Mouse (Mus musculus) ovary, postnatal 10 days (tissue): ENCODE results near the gene Neurog1.

Source experiments
- DNase-seq: peaks from one replicate; pipeline ENCODE4 v3.0.0; 2022; ENCODE audit warnings: low spot score

Gene Neurog1

DNA sequence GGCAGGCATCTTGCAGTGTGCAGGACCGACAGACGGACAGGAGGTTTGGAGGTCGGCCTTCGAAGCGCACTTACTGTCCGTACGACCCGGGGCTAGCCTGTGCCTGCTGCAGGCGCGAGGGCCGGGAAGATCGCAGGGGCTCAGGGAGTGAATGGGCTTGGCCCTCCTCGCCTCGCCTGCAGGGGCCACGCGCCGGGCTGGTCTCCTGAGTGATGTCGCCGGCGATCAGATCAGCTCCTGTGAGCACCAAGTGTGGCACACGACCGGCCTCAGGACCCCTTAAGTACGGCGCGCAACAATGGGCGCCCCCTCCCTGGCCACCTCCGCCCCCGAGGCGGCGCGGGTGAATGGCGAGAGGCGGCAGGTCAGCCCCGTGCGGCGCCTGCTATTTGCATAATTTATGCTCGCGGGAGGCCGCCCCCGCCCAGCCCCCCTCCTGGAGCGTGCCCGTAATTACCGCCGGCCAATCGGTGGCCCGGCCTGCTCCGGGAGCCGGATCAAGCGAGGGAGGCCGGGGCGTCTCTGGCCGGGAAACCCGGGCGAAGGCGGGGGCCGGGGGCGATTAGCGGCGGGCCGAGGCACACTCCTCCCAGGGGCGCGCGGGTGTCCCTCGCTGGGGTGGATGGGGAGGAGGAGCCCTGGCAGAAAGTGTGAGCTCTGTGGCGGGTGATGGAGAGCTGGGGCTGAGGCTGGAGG lies at the start of gene Neurog1:
TSS of gene Neurog1 (minus strand) at position 240 of the 696 bp plus-strand sequence.
- no peak for DNase-seq

DNA sequence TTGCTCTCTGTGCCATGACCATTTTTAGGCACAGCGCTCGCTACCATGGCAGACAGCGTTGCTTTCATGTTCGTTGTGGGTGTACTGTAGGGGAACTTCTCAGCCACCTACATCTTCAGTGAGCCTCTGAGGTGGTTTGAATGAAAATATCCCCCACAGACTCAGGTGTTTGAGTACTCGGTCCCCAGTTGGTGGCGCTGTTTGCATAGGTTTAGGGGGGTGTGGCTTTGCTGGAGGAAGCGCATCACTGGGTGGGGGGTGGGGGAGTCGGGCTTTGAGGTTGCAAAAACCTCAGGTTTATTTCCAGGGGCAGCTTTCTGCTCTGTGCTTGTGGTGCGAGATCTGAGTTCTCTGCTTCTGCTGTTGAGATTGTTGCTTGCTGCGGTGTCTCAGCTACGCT lies 47.4 kb upstream of the Neurog1 start:
- no peak for DNase-seq

GRCm38 (mm10) chr13:56296659-56297020 lies 44.7 kb upstream of the Neurog1 start:
- no peak for DNase-seq

GRCm38 (mm10) chr13:56295943-56296658 lies 44.1 kb upstream of the Neurog1 start, which contains the start of gene Cxcl14:
Gene Cxcl14, minus strand, starts transcription at chr13:56296551.
- no peak for DNase-seq

DNA sequence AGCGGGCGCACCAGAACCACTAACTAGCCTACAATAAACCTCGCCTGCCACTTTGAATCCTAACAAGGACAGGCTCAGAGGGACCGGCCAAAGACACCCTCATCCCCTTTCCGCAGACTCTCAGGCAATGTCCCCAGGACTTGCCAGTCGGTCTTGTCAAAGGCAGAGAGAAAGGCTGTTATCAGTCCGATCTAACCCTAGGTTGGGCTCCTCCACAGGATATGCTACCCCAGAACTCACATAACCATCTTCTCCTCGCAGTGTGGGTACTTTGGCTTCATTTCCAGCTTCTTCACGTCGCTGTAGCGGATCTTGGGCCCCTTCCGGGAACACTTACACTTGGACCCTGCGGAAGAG lies 43.6 kb upstream of the Neurog1 start:
- DNase-seq: no peak

DNA sequence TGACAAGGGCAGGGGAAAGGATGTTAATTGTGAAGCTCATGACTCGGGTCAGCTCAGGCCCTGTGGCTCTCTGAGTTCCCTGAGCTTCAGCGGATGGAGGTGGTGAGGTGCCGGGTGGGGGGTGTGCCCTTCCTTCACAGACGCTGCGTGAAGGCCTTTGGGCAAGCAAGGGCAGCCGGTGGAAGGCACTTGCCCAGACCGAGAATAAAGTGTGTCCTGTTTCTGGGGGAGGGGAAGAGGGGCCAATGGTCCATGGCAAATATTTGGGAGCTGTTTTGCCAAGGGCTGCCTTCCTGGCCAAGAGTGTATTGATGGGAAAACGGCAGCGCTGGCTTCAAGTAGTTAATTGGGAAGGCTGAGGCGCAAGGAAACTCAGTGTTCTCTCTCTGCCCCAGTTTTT lies 42.9 kb upstream of the Neurog1 start:
- no peak for DNase-seq

DNA sequence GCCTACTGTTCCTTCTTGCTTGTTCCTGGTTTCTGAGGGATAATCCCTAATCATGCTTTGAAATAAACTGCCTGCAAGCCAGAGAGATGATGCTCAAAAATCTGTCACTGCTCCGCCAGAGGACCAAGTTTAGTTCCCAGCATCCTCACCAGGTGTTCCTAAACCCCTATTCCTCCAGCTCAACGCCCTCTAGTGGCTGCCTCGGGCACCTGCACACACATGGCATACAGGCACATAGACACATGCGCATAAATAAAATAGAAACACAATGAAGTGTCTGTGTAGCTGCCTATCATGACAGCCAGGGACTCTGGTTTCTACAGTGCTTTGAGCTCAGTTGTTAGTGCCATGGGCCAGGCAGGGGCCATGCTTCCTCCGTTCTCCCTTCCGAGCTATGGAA lies 38.0 kb upstream of the Neurog1 start:
- DNase-seq: no peak

DNA sequence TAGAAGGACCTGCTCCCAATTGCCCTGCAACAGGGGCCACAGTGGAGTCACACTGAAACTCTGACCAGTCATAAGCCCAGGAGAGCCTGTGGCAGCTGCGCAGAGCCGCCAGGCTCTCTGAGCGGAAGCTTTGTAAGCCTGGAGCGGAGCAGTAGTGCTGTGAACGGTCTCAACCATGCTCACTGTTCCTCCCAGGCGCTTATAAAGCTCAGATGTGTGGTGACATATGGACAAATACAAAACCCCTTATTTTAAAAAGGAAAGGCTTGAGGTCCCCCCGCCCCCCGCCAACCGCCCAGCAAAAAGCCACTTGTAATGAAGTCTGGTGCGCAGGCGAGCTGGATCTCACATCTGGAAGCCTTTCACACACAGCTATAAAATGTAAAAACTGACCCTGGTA lies 37.3 kb upstream of the Neurog1 start:
- no peak for DNase-seq

DNA sequence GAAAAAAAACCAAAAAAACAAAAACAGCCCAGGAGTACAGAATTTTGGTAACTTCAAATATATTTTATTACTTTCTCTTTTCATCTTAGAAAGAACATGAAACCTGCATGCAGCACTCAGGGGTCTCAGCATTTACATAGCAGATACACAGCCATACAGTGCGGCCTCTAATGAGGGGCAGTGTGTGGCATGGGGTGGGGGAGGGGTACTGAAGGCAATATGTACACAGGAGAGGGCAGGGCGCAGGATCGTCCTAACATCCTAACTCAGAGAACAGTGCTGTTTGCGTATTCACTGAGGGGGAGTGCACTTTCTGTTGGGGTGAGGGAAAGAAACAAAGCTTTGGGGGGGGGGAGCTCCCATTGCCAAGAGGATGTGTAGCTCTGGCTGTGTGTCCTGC lies 36.6 kb upstream of the Neurog1 start:
- no peak for DNase-seq

GRCm38 (mm10) chr13:56287091-56287490 lies 35.1 kb upstream of the Neurog1 start:
- no peak for DNase-seq

DNA sequence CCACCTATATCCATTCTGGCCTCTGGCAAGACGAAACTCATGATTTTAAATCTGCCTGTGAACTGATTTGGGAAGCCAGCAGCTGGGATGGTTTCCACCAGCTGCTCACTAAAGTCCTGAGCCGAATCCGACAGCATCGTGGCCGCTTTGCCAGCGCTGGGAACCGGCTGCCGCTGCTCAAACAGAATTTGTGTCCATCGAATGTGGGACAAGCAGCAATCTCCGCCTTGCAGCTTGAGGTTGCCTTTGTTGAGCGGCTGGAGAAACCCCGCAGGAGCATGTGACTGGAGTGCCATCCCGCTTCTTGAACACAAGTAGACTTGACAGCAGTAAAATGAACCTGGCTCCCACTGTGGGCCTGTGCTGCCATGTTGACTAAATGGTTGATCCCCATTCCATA lies 31.4 kb upstream of the Neurog1 start:
- DNase-seq: no peak

GRCm38 (mm10) chr13:56280356-56280755 lies 28.4 kb upstream of the Neurog1 start:
- DNase-seq: no peak

DNA sequence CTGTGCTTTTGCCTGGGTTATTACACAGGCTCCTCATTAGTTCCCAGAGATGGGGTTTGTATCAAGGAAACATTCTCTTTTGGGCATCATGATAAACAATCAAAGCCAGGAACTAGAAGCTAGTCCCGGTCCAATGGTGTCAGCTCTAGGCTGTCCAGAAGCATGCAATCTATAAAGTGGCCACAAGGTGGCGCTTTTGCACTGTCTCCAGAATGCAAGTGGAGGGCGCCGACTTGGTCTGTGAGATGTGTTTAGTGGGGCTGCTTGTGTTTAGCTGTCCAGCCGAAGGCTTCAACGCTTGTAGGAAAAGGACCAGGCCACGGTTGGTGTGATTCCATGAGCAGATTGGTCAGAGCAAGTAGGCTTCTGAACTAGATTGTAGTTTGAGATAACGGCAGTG lies 27.5 kb upstream of the Neurog1 start:
- peak; percentile 83 for DNase-seq

GRCm38 (mm10) chr13:56275171-56275570 lies 23.2 kb upstream of the Neurog1 start:
- no peak for DNase-seq

DNA sequence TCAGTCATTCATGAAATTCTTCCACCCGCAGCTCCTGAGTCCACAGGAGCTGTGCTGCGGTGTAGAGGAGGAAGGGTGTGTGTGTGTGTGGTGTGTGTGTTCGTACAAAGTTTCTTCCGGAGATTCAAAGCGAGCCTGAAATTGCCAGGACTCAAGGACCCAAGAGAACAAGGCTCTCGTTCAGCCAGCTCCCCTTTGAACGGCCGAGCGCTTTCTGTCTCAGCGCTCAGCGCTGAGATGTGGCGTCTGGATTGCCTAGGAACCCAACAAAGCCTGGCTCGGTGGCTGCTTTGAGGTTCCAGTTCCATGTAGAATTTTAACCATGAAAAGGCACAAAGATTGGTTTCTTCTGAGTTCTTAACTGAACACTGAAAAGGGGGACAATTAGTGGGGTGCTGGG lies 18.2 kb upstream of the Neurog1 start:
- DNase-seq: no peak

DNA sequence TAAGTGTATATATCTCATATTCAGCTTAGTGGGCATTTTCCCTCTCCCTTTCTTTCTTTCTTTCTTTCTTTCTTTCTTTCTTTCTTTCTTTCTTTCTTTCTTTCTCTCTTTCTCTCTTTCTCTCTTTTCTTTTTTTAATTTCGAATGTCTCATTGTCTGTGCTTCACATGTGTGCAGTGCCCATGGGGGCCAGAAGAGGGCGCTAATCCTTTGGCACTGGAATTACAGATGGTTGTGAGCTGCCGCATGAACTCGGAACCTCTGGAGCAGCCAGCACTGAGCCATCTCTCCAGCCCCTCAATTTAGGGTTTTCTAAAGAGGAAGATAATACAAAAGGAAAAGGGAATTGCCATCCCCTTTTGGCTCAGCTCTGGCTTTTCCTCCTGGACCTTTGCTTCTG lies 15.4 kb upstream of the Neurog1 start:
- no peak for DNase-seq

GRCm38 (mm10) chr13:56266435-56266834 lies 14.5 kb upstream of the Neurog1 start:
- DNase-seq: no peak

DNA sequence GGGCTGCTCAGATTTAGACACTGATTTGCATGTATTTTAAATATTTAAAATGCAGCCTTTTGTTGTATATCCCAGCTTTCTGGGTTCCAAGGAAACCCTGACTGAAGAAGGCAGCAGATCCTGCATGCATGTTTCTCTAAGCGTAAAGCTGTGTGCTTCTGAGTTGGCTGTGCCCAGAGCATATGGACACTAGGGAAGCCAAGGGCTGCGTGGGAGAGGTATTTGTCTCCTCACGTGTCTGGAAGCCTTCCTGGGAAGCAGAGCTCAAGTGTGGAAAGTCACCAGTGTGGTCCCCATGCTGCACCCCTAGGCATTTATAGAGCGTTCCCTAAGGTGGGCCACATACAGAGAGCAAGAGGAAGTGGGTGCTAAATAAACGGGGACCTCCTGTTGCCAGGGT lies 13.7 kb upstream of the Neurog1 start:
- no peak for DNase-seq

- no peak for DNase-seq
Observed at GRCm38 (mm10) chr13:56262269-56262668, 10.3 kb upstream of the Neurog1 start.

DNA sequence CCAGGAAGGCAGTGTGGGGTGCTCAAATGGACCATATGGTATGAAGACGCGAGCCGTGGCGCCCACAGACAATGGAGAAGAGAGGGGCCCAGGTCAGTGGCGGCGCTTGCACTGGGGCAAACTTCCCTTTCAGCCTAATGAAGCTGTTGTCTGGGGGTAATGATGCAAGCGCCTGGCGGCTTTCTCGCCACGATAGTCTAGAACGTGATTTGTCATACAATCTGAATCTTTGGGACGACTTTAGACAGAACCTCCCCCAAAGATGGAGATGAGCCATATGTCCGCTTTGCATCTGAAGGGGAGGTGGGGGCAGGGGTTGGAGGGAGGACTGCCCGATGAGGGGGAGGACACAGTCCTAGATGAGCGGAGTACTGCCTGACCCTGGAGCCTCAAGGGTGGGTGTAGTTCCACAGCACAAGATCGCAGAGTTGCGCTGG lies 8.4 kb upstream of the Neurog1 start:
- no peak for DNase-seq

DNA sequence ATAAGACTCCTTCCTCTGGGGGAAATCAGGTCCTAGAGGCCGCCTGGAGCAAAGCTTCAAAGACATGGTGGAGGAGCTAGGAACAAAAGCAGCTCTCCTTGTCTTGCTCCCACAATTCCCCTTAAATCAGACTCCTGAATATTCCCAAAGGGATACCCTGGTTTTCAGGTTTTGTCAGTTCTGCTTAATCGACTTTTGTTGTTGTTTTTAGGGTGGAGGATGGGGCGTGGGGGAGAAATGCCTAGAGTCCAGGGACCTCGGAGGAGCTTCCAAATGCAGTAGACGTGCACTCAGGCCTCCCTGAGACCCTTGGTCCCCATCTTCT lies 7.9 kb upstream of the Neurog1 start:
- DNase-seq: no peak

DNA sequence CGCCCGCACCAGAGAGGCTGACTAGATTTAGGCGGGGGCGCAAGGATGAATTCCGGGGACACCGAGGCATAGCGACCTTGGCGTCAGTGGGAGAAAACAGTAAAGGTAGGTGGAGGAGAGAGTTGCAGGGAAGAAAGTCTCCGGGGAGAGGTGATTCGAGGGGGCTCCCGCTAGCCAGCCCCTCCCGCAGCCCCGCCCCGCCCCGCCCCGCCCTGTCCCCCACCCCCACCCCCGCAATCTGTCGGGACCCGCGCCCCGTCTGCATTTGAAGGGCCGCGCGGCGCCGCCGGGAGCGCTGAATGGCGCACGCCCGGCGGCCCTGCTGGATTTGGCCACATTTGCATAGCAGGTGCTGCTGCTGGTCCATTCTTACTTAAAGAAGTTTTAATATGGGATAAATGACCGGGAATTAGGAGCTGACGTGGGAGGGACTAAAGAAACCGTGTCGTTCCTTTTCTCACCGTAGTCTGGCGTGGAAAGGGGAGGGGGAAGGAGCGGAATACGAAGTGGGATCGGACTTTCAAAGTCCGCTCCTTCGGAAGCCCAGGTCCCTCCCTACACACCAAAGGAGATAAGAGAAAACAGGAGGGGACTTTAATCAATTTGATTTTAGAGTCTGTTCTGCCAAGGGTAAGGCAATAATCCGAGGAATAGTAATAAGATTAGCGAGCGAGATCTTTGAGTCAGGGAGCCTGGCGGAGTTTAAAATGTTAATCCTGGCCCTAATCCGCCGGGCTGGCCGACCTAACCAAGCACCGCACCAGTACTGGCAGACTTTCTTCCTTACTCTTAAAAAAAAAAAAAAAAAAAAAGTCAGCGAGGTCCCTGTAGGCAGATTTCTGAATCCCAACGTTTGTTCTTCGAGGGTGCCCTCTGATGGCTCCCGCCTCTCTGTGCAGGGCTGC lies 7.3 kb upstream of the Neurog1 start:
- DNase-seq: no peak
